Mouse (Mus musculus) spleen, adult 18-20 months (tissue): ENCODE data around the gene Gtf2e1.

Experiments used
- DNase-seq, 2 experiments: peaks; one replicate each; pipeline ENCODE4 v3.0.0; 2022; ENCODE audit warnings: mixed read lengths in 2 of 2

The Gtf2e1 gene

DNA sequence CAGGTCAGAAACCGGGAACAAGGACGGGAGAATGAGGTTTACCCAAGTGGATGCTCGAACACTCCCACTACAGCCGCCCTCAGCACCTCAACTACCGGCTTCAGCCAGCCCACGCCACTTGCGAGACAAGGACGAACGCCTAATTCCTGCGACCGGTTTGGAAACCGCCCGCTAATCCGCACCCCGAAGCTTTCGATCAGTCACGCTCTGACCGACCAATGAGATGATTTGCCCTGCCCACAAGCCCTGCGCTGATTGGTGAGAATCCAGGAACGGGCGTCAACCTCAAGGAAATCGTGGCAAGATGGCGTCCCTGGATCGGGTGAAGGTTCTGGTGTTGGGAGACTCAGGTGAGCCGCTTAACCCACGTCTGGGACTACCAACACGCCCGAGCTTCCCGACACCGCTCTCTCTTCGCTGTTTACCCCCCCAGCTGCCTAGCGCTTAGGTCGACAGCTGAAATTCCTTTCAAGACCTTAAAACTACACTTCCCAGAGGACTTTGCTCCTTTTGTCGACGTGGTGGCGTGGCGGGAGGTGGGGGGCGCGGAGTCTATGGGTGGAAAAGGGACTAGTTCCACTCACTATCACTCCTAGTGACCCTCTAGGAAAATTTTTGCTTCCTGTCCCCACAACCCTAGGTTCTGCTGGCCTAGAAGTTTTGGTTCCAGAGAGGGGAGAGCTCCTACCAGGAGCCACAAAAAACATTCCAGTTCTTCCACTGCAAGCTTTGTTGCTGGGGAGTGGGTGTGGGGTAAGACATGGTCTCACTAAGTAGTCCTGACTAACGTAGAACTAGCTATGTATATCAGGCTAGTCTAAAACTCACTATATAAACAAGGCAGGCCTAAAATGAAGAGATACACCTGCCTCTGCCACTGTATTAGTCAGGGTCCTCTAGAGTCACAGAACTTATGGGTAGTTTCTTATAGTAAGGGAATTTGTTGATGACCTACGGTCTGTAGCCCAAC lies at the start of gene Gtf2e1, which contains the start of gene Rabl3:
TSS of gene Gtf2e1 (minus strand) at position 179 of the 970 bp plus-strand sequence.
TSS of gene Rabl3 (plus strand) at position 275 of the 970 bp plus-strand sequence.
- DNase-seq: peak; percentile 88 to 91

DNA sequence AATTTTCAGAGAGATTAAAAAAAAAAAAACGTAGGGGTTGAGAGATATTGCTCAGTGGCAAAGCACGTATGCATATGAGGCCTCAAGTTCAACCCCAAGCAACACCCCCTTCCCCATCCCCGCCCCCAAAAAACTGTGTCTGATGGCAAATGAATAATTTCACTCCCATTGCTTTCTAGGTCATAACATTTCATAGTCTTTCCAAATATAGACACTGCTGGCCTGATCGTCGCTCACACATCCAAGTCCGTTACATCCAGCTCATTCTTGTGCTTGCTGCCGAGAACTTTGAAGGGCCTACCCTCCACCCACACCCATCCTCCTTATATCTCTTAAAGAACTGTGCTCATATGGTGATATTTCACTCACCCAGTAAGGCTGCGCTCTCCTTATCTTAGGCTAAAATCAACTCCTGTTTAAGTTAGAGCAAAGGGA lies 45.6 kb upstream of the Gtf2e1 start:
- no peak for DNase-seq

DNA sequence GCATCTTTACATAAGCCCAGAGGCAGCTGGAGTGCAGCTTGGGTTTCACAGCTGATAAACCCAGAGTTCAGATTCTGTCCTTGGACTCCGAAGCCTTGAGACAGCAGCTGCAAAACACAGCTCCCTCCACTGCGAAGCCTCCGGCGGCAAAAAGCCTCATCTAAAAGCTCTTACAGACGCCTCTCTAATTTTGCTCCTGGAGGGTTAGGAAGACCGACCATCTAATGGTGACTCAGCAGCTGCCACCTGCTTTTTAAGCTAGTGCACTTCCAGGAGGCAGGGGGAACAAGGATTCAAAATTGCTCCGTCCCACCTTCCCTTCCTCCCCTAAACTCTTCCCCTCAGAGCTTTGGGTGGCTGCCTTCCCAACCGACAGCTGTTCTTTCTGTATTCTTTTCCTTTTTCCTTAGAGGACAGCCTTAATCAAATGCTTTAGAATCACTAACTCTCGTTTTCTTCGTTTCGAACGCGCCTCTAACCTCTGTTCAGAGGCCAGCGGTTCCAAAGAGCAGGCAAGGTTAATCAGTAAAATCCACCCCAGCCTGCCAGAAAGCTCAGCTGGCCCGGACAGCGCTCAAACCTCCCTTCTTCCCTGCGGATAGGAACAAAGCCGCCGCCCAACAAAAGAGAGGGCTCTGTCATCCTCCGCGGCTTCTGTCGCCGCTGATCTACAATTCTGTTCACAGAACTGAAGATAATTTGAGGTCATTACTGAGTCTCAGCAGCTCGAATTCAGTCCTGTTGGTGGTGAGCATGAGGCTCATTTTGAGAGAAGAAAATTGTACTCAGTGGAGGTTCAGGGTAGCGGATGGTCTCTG lies 44.8 kb upstream of the Gtf2e1 start:
- no peak for DNase-seq

DNA sequence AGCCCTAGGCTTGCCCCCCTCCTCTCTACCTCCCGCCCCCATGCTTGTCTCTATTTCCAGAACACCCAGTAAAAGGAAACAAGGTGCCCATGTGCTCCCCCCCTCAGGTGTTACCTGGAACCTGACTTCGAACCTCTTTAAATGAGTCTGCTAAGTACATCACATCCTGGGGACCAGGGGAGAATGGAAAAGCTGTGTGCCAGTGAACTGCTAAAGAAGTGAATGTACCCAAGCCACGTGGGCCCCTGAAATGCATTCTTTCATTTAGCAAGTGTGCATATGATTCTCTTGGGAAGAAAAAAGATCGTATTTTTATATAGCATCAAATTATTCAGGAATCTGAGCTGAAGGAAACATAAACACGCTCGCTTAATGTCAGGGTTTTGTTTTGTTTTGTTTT lies 44.2 kb upstream of the Gtf2e1 start:
- no peak for DNase-seq

DNA sequence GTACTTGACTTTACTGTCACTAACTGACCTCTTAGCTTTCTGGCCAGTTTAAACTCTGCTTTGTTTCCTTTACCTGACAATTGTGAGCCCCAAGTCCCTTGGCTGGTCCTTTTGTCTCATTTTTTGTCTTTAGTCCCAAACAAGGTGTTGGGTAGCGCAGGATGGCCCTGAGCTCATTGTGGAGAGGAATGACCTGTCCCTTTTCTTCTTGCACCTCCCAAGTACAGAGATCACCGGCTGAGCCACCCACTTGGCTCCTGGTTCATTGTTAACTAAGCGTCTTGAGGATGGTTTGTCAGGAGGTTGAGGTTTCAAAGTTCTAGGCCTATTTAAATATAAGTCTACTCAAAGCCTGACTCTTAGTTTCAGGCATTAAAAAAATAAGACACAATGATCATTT lies 43.7 kb upstream of the Gtf2e1 start:
- DNase-seq: no peak

DNA sequence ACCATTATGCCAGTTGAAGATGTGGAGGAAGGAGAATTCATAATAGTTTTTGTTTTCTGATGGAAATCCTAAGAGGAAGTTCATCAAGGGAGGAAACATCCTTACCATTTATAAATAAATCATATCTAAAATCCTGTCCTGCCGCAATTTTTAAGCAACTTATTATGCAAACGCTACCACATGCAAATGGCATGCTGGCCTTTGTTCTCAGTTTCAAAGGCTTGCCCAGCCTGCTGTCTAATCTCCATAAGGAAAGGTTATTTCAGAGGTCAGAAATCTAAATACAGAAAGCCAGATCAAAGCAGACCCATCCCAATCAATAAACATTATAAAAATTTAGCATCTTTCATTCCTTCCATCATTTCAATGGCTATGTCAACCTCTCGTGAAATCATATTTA lies 42.3 kb upstream of the Gtf2e1 start:
- no peak for DNase-seq

DNA sequence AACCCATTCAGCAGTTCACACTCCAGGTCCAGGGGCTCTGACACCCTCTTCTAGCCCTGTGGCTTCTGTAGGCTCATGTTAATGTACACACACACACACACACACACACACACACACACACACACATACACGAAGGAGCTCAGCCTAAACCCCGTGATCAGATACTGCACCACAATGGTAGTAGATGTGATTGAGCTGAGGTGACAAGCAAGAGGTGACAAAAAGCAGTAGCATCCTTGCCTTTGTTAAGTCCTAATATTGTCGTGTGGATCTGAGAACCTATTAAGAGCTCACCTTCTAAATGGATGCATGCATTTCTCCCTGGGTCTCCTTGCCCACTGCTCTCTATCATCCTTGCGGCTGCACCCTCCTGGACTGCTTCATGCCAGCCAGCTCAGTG lies 41.1 kb upstream of the Gtf2e1 start:
- DNase-seq: no peak

DNA sequence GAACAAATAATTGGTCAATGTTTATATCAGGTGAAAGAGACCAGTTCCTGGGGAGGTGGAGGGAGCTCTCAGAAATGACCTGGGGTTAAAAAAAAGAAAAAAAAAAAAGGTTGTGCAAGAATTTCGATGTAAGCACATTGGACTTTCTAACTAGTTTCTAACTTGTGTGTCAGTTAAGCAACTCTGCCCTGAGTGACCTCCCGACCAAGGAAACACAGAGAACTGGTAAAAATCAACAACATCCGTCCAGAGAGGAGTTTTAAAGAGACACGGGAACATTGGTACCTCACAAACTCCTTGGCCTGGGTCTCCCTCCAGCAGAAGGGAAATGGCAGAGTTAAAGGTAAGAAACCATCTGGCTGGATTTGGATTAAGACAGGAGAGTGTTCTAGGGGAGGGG lies 40.4 kb upstream of the Gtf2e1 start, which contains the start of gene Hgd:
TSS of gene Hgd (plus strand) at position 160 of the 400 bp plus-strand sequence.
- DNase-seq: no peak

DNA sequence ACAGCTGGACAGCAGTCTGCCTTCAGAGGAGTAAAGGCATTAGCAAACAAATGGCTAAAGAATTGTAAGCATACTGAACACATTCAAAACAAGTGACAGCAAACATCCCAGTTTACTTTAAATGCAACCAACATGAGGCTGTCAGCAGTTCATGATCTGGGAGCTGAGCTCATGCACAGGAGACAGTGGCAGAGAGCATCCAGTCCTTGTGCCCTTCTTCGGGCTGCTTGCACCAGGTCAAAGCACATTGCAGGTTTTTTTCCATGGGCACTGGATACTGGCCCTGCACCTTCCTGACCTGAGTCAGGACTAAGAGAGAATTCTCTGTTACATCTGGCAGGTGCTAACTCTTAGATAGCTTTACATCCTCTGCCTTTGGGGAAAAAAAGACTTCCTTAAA lies 40.0 kb upstream of the Gtf2e1 start:
- no peak for DNase-seq

DNA sequence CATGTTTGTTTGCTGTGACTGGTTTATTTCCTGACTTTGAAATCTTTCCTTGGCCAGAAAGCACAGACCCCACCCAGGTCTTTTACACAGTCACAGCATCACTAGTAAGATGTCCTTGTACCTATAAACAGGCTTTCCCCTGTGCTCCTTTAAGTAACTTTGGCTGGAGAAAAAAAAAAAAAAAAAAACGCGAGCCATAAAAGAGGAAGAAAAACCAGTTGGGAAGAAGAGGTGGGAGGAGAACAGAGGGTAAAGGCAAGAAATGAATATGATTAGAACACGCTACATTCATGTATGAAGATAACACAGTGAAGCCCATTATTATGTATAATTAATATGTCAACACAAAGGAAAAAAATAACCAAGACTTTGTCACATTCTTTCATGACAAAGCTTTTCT lies 35.7 kb upstream of the Gtf2e1 start:
- no peak for DNase-seq

DNA sequence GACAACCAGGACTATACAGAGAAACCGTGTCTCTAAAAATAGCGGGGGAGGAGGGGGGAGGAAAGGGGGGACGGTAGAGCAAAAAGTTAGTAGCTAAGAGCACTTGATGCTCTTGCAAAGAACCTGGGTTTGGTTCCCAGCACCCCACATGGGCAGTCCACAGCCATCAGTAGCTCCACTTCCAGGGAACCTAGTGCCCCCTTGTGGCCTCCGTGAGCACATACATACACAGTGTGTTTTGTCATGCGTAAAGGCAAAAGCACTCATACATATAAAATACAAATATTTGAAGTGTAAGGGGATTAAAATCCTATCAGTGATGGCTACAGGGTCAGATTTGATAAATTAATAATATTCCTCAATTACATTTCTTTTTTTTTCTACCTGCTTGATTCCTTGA lies 33.5 kb upstream of the Gtf2e1 start:
- DNase-seq: no peak

DNA sequence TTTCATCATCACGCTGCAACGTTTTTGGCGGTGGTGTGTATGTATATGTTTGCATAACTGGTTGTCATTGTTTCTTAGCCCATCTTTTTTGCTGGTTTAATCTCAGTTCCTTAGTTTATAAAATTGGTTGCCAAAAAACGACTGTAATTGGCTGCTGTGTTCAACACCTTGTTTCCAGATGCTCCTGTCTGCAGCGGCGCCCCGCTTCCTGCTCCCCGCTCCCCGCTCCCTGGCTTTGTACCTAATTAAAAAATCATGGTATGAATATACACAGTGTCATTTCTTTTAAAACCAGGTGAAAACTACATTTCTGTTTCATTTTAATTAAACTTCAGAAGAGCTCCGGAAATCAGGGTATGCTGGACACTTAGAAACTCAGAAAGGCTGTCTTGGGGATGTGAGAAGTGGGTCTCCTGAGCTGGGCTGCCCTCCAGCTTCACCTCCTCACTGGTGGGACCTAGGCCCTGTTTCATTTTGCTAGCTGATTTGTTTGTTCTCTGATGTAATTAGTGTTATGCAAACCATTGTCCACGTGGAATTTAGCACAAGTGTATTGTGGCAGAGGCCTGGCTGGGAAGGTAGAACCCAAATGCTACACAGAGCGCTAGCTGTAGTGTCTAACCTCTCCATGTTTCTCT lies 32.6 kb upstream of the Gtf2e1 start:
- DNase-seq: no peak

DNA sequence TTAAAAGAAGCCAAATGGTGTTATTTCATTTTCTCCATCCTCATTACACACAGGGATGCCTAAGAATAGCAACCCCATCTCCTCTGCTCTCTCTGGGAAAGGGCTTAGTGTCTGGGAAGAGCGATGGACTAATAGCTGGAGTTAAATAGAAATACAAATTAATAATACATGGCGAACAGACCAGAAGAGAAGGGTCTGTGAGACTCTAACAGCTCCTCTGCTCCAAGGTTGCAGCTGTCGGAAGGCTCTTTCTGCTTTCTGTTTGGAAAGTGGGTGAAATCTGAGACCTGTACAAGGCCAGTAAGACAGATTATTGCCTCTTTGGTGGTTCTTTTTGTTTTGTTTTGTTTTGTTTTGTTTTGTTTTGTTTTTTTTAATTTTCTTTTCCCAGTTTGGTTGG lies 32.0 kb upstream of the Gtf2e1 start:
- DNase-seq: no peak

DNA sequence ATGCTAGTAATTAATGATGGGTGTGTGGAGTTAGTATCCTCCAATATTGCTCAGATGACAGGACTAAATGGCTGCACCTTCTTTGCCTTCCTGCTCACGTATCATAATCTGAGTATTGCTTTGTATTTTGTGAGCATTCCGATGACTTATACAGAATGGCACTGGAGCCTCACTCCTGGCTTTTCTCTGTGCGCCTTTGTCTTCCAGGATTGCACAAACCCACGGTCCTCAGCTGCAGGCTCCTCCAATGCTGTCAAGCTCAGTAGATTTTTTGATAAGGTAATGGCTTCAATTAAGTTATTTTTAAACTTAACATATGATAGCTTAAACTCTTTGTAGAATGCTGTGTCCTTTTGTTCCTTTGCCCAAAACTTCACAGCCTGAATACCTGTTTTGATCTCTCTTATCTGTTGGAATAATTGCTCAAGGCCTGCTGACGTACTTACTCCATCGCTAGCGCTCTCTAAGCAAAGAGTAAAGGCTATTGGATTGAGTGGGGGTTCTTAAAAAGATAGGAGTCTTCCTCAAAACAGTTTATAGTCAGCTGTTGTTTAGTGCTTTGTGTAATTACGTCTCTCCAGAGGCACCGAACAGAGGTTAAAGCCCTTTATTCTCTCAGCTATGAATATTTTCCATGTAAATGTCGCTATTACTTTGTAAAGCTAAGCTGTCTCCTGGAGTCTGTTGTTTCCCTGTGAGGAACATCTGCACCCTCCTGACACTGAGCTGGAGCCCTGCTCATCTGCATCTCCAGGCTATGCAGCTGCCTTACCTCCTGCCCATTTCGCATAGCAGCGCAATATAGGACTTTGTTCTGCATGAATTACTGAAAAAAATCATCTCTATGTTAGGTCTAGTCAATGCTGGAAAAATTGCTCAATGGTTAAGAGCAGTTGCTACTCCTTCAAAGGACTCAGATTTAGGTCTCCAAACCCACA lies 27.8 kb upstream of the Gtf2e1 start:
- no peak for DNase-seq

DNA sequence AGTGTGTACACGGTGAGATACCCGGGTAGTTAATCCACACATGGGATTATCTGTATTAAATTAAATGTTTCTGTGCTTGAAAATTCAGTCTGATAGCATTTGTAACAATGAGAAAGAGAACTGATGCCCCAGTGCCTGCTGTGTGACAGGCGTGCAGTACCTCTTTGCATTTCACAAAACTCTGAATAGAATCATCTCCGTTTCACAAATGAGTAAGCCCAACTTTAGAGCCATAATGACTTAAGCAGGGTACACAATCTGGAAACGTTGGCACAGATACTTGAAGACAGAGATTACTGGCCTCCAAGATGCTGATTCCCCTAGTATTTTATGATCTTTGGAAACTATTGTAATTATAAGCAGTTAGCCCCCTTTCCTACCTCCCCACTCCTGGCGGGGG lies 26.5 kb upstream of the Gtf2e1 start:
- no peak for DNase-seq

DNA sequence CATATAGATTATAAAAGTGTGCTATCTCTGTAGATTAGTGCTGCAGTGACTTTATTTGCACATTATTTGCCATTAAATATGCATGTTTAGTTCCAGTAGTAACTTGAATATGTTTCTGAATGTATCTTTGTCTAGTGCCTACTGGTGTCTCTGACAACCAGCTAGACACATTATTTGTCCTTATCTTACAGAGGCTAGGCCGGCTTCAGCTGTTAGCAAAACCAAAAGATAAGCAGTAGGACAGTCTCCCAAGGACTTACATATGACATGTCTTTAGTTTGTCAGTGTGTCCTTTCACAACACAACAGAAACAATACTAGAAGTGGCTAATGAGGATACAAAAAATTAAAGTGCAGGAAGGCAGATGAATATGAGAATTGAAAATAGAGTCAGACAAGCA lies 25.5 kb upstream of the Gtf2e1 start:
- no peak for DNase-seq

DNA sequence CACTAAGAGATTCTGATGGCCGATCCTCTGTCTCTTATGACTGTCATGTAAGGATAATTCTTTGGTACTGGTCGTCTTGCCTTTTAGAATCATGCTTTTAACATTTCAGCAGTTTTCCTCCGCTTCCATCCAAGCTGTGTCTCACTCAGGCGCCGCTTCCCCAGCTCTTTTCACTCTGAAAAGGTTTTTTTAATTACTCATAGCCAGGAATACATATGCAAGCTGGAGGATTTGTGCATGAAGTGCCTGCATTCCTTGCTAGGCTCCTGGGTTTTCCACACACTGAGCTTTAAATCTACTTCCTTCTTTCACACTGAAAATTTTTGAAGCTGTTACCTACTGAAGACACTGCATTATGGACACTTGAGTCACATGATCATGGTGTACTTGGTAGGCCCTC lies 23.4 kb upstream of the Gtf2e1 start:
- DNase-seq: no peak

DNA sequence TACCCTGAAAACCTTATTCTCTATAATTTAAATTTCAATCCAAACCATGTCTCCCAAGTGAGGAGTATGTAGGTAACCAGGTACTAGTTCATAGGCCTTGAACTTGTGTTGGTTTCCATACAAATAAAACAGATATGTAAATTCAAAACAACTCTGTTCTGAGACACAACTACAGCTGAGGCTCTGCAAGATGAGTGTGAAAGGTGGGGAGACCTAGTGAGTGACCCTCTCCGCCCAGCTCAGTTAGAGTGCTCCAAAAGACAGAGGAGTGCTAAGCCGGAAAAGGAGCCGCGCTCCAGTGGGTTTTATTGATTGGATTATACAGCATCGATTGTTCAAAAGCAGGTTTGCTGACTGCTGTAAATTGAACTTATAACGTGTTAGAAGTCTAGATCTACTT lies 22.8 kb upstream of the Gtf2e1 start:
- DNase-seq: no peak

DNA sequence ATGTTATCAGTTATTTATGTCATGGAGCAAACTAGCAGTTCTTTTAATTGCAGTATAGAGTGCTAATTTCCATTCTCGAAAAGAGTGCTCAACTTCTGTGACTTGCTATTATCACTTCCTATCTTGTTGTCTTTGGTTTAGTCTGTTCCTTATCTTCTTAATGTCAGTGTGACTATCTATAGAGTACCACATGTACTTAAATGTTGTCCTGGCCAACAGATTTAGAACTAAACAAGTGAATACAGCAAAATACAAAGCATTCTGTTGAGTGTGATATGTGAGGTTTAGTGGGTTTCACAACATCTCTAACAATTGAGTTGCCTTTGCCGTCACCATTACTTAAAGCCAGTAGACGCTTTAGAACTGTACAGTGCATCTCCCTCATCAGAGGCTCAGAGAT lies 13.2 kb upstream of the Gtf2e1 start:
- no peak for DNase-seq

DNA sequence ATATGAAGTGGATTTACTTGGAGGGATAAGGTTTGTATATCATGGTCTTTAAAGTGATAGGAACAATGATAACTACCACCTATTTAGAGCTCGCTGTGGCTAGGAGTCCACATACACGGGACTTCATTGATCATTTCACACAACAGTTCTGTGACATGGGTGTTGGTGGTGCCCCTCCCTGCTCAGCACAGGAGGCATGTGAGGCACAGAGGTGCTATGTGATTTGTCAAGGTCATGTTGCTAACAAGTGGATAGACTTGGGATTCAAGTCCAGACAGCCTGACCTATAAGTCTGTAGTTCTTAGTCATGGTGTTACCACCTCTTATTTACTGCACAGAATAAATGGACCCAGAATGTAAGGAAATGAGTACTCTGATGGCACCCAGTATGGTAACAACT lies 11.4 kb upstream of the Gtf2e1 start:
- no peak for DNase-seq

DNA sequence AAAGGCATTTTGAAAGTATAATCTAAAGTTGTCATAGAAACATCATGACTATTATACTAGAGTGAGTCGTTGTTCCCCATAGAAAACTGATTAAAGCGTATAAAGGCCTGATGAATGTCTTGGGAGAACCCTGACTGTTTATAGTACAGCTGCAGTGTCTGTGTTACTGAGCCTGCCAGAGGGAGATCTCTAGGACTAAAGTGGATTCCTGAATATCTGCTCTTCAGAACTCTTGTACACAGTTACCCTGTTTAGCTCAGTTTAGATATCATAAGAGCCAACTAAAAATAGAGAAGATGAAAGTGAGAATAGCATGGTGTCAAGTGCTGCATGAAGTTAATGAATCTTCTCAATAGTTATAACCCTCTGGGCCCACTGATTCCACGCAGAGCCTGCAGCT lies 10.7 kb upstream of the Gtf2e1 start:
- no peak for DNase-seq

DNA sequence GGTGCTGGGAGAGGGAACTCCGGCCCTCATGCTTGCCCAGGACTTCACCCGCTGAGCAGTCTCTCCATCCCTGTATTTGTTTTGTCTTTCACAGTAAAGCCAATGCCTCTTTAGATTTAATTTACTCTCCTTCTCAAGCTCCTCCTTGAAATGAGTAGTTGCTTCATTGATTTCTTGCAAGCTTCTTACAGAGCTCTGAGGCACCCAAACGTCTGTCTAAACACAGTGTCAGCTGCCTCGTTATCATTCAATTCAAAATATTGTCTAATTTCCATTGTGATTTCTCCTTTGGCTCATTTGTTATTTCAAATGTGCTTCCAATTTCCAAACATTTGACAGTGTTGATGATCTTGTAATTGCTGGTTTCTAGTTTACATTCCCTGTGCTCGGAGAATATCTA lies 6.7 kb upstream of the Gtf2e1 start:
- DNase-seq: no peak
